Mouse (Mus musculus) hindbrain, embryonic 11.5 days (tissue): Measurements from ENCODE around the gene D11Wsu47e. TPM values are rescaled to one million over a fixed set of nuclear protein-coding genes. Genes with fewer than 3 reads are reported as not detected.

Experiments
- ATAC-seq: fragments of 200-750 bp; cut with Nextera tagmentation; 2 replicates; pipeline ENCODE4 v1.8.0; 2017; ENCODE audit warnings: mild to moderate bottlenecking, moderate TSS enrichment, moderate library complexity; ENCODE audit not compliant: low FRiP score
- DNase-seq: peaks from one replicate; pipeline ENCODE4 v3.0.0-alpha.2; 2015; ENCODE audit warnings: low spot score
- H3K27ac ChIP-seq: fragments of 300-500 bp; sonication (generic); 2 replicates; pipeline ENCODE4 v1.5.1; 2014; ENCODE audit warnings: mild to moderate bottlenecking, low read depth, low read length
- H3K27me3 ChIP-seq: fragments of 300-500 bp; sonication (generic); 2 replicates; pipeline ENCODE4 v1.6.1; 2014; ENCODE audit warnings: mild to moderate bottlenecking, low read length, moderate library complexity, mixed read lengths; ENCODE audit not compliant: control insufficient read depth, insufficient read depth
- H3K36me3 ChIP-seq: fragments of 300-500 bp; sonication (generic); 2 replicates; pipeline ENCODE4 v1.6.1; 2014; ENCODE audit warnings: mild to moderate bottlenecking, low read length, moderate library complexity, mixed read lengths; ENCODE audit not compliant: control insufficient read depth, insufficient read depth
- H3K4me1 ChIP-seq: fragments of 300-500 bp; sonication (generic); replicated peaks from 2 replicates; pipeline ENCODE4 v1.6.1; 2014; ENCODE audit warnings: low read length, mixed read lengths; ENCODE audit not compliant: control insufficient read depth, insufficient read depth
- H3K4me2 ChIP-seq: fragments of 300-500 bp; sonication (generic); replicated peaks from 2 replicates; pipeline ENCODE4 v1.6.1; 2014; ENCODE audit warnings: mild to moderate bottlenecking, low read depth, low read length
- H3K4me3 ChIP-seq: fragments of 300-500 bp; sonication (generic); 2 replicates; pipeline ENCODE4 v1.5.1; 2014; ENCODE audit warnings: low read depth, low read length
- H3K9ac ChIP-seq: fragments of 300-500 bp; sonication (generic); 2 replicates; pipeline ENCODE4 v1.6.1; 2014; ENCODE audit warnings: low read depth, low read length
- H3K9me3 ChIP-seq: fragments of 300-500 bp; sonication (generic); 2 replicates; pipeline ENCODE4 v1.6.1; 2016; ENCODE audit warnings: low read length; ENCODE audit not compliant: control insufficient read depth
- WGBS: fragments of 180-500 bp; shearing (Covaris S2); extraction: QIAGEN DNeasy Blood & Tissue Kit; methylation state at CpG from one replicate; pipeline ENCODE4 v1.1.7; 2014; 5-methylcytosine and 5-hydroxymethylcytosine counted together
- polyA plus RNA-seq: library from polyadenylated mRNA; unstranded; fragments of >200 nt; fragmentation: Nextera tagmentation; extraction: Ambion mirVana; gene quantifications from 2 replicates; pipeline ENCODE4 v1.2.1, GENCODE M21; 2014

Gene D11Wsu47e
- polyA plus RNA-seq, 1 experiment from 2014 or later, result 21.0 TPM

- H3K9ac ChIP-seq, result no peak overlapping the region
- 72% methylated on average over 21 of the region's 21 CpGs for WGBS
- no peak overlapping the region for H3K27ac ChIP-seq
- DNase-seq (no peak), ATAC-seq (no peak)
- peaks cover 7% of the 10 kb centered on the region for H3K4me1 ChIP-seq
- no peak overlapping the region for H3K4me2 ChIP-seq
- no peaks in the 10 kb centered on the region for H3K27me3 ChIP-seq
- H3K4me3 ChIP-seq, result no peak overlapping the region
- H3K9me3 ChIP-seq, result no peaks in the 10 kb centered on the region
- H3K36me3 ChIP-seq, result peaks cover 28% of the 10 kb centered on the region
Observed at GRCm38 (mm10) chr11:113729239-113729638, 45.0 kb downstream of the D11Wsu47e start.

- WGBS, result 69% methylated on average over 8 of the region's 8 CpGs
- no peak for ATAC-seq
Observed at GRCm38 (mm10) chr11:113729917-113730316, 45.7 kb downstream of the D11Wsu47e start.

GRCm38 (mm10) chr11:113730879-113731278 lies 46.7 kb downstream of the D11Wsu47e start:
- Histone ChIP-seq H3K9ac (no peak overlapping the region), H3K4me1 (peaks cover 12% of the 10 kb centered on the region), H3K4me3 (no peak overlapping the region), H3K27me3 (no peaks in the 10 kb centered on the region), H3K27ac (no peak overlapping the region), H3K9me3 (no peaks in the 10 kb centered on the region), H3K36me3 (peaks cover 25% of the 10 kb centered on the region), H3K4me2 (no peak overlapping the region)
- WGBS, result 69% methylated on average over 3 of the region's 3 CpGs
- DNase-seq (no peak), ATAC-seq (no peak)

More at GRCm38 (mm10) chr11:113729917-113730316, 45.7 kb downstream of the D11Wsu47e start:
- Histone ChIP-seq H3K4me1 (peaks cover 12% of the 10 kb centered on the region), H3K9me3 (no peaks in the 10 kb centered on the region), H3K4me3 (no peak overlapping the region), H3K4me2 (no peak overlapping the region), H3K27ac (no peak overlapping the region), H3K36me3 (peaks cover 25% of the 10 kb centered on the region), H3K9ac (no peak overlapping the region), H3K27me3 (no peaks in the 10 kb centered on the region)
- no peak for DNase-seq

- H3K9ac ChIP-seq, result no peak overlapping the region
- ATAC-seq, result no peak
- H3K9me3 ChIP-seq, result no peaks in the 10 kb centered on the region
- H3K27me3 ChIP-seq, result no peaks in the 10 kb centered on the region
- WGBS, result 95% methylated on average over 10 of the region's 10 CpGs
- H3K36me3 ChIP-seq, result peaks cover 19% of the 10 kb centered on the region
- H3K4me2 ChIP-seq, result no peak overlapping the region
- DNase-seq, result no peak
- H3K27ac ChIP-seq, result no peak overlapping the region
- no peak overlapping the region for H3K4me3 ChIP-seq
- H3K4me1 ChIP-seq, result peaks cover 12% of the 10 kb centered on the region
Observed at GRCm38 (mm10) chr11:113731945-113732612, 47.9 kb downstream of the D11Wsu47e start.

- peak; percentile 48; the same call in 1 of the 2 replicates for ATAC-seq
- Histone ChIP-seq H3K4me1 (peaks cover 12% of the 10 kb centered on the region), H3K4me3 (no peak overlapping the region), H3K9me3 (no peaks in the 10 kb centered on the region), H3K9ac (no peak overlapping the region), H3K36me3 (peaks cover 2% of the 10 kb centered on the region; the same call in 1 of the 2 replicates), H3K4me2 (no peak overlapping the region), H3K27ac (no peak overlapping the region; the same call in 1 of the 2 replicates), H3K27me3 (no peaks in the 10 kb centered on the region)
- no peak for DNase-seq
- WGBS, result 55% methylated on average over 6 of the region's 6 CpGs
Observed at GRCm38 (mm10) chr11:113733631-113734364, 49.6 kb downstream of the D11Wsu47e start.

- WGBS, result 83% methylated on average over 6 of the region's 6 CpGs
- Histone ChIP-seq H3K4me2 (no peak overlapping the region), H3K27ac (no peak overlapping the region), H3K9ac (no peak overlapping the region), H3K4me3 (no peak overlapping the region), H3K27me3 (no peaks in the 10 kb centered on the region), H3K36me3 (no peaks in the 10 kb centered on the region), H3K4me1 (peaks cover 15% of the 10 kb centered on the region), H3K9me3 (no peaks in the 10 kb centered on the region)
- DNase-seq, result no peak
- no peak for ATAC-seq
Observed at GRCm38 (mm10) chr11:113735151-113735550, 50.9 kb downstream of the D11Wsu47e start.

GRCm38 (mm10) chr11:113736848-113737552 lies 52.8 kb downstream of the D11Wsu47e start:
- no peak overlapping the region for H3K27ac ChIP-seq
- H3K4me1 ChIP-seq, result peaks cover 15% of the 10 kb centered on the region
- no peaks in the 10 kb centered on the region for H3K36me3 ChIP-seq
- H3K9me3 ChIP-seq, result no peaks in the 10 kb centered on the region
- H3K4me2 ChIP-seq, result no peak overlapping the region
- no peak for DNase-seq
- H3K4me3 ChIP-seq, result no peak overlapping the region
- 79% methylated on average over 11 of the region's 11 CpGs for WGBS
- no peaks in the 10 kb centered on the region for H3K27me3 ChIP-seq
- H3K9ac ChIP-seq, result no peak overlapping the region
- no peak for ATAC-seq

GRCm38 (mm10) chr11:113737553-113737854 lies 53.3 kb downstream of the D11Wsu47e start:
- peaks cover 15% of the 10 kb centered on the region for H3K4me1 ChIP-seq
- no peak overlapping the region for H3K27ac ChIP-seq
- no peak overlapping the region for H3K4me3 ChIP-seq
- no peak overlapping the region for H3K4me2 ChIP-seq
- no peaks in the 10 kb centered on the region for H3K36me3 ChIP-seq
- no peak overlapping the region for H3K9ac ChIP-seq
- ATAC-seq, result no peak
- DNase-seq, result no peak
- 87% methylated on average over 3 of the region's 3 CpGs for WGBS
- no peaks in the 10 kb centered on the region for H3K9me3 ChIP-seq
- no peaks in the 10 kb centered on the region for H3K27me3 ChIP-seq
